Mouse (Mus musculus) left cerebral cortex, postnatal 4 days (tissue): Measurements from ENCODE around the gene BC024063. TPM values are rescaled to one million over a fixed set of nuclear protein-coding genes. Genes with fewer than 3 reads are reported as not detected.
"Not testable (repeated sequence)": the region's sequence is repeated elsewhere in the genome, so short reads cannot be mapped to it uniquely, and the experiment has no call there.

Experiments used
- DNase-seq: peaks from one replicate; pipeline ENCODE4 v3.0.0-alpha.2; 2022
- intact Hi-C: fragments of 180-260 bp; cut with DNase I; formaldehyde crosslinking; loops from one replicate; pipeline ENCODE4 v1.15.1; 2025
- total RNA-seq, 2 experiments: library from RNA; stranded (reverse); gene quantifications; 2 replicates each; pipeline ENCODE4 v1.2.3; 2021

Gene BC024063
- 1 to 10 TPM; 8.3 to 8.7 TPM for total RNA-seq

GRCm38 (mm10) chr10:82082728-82083621 lies at the start of gene BC024063:
BC024063 (plus strand) TSS chr10:82083353.
- DNase-seq = peak; percentile 68
- intact Hi-C loops = not testable (repeated sequence)

- no peak for DNase-seq
- intact Hi-C loops = loop anchor here (10.0 kb wide), 1 partner anchor 83 kb away; the partner anchor contains the start of gene AU041133
Measured at GRCm38 (mm10) chr10:82042191-82042590, 41.0 kb upstream of the BC024063 start.

- DNase-seq = no peak
- intact Hi-C loops = loop anchor here (10.0 kb wide), 1 partner anchor 78 kb away; the partner anchor contains the start of gene AU041133
Measured at GRCm38 (mm10) chr10:82046603-82047002, 36.5 kb upstream of the BC024063 start.

- peak; percentile 95 for DNase-seq
- intact Hi-C loops = loop anchor here (10.0 kb wide), 1 partner anchor 77 kb away; the partner anchor contains the start of gene AU041133
Measured at GRCm38 (mm10) chr10:82047597-82048459, 35.3 kb upstream of the BC024063 start, which contains the start of gene Zfp873. Zfp873 (plus strand) TSS chr10:82048123.

- DNase-seq = not testable (repeated sequence)
- intact Hi-C loops = loop anchor here (10.0 kb wide), 1 partner anchor 76 kb away; the partner anchor contains the start of gene AU041133
Measured at GRCm38 (mm10) chr10:82048460-82048804, 34.7 kb upstream of the BC024063 start.

- intact Hi-C loops, DNase-seq: not testable (repeated sequence)
Measured at GRCm38 (mm10) chr10:82083622-82083971, 444 bp downstream of the BC024063 start.

GRCm38 (mm10) chr10:82117206-82117605 lies 34.1 kb downstream of the BC024063 start:
- no peak for DNase-seq
- intact Hi-C loops = no loop called here

- peak; percentile 89 for DNase-seq
- intact Hi-C loops = loop anchor here (10.0 kb wide), 1 partner anchor 83 kb away; the partner anchor contains the start of gene Zfp873
Measured at GRCm38 (mm10) chr10:82127850-82128401, 44.8 kb downstream of the BC024063 start, which contains the start of gene AU041133. AU041133 (plus strand) TSS chr10:82128013.

GRCm38 (mm10) chr10:82145282-82145681 lies 62.1 kb downstream of the BC024063 start:
- intact Hi-C loops = no loop called here
- DNase-seq = no peak

- no peak for DNase-seq
- intact Hi-C loops = no loop called here
Measured at GRCm38 (mm10) chr10:82147571-82147970, 64.4 kb downstream of the BC024063 start.

Other genes with a start within 250 kb of the BC024063 start
- gene Gm32687, start 219.4 kb upstream of the BC024063 start, total RNA-seq = 1 to 10 TPM; 5.1 to 6.1 TPM
- 1 to 10 TPM; 3.6 to 5.1 TPM for gene Zfp781, start 152.9 kb upstream of the BC024063 start, total RNA-seq
- gene Zfp873, start 35.2 kb upstream of the BC024063 start, total RNA-seq = 10 to 100 TPM; 15.5 to 16.8 TPM
- gene AU041133, start 44.7 kb downstream of the BC024063 start, total RNA-seq = 10 to 100 TPM; 15.4 to 17.8 TPM
- 10 to 100 TPM; 18.3 to 18.6 TPM for gene Zfp938, start 157.9 kb downstream of the BC024063 start, total RNA-seq
- gene 4932415D10Rik, start 233.2 kb downstream of the BC024063 start, total RNA-seq = under 1 TPM; 0.04 to 0.08 TPM